Mouse (Mus musculus): ENCODE results near the gene Gm14781. TPM values are rescaled to one million over a fixed set of nuclear protein-coding genes. Genes with fewer than 3 reads are reported as not detected.
"Not testable (repeated sequence)": the region's sequence is repeated elsewhere in the genome, so short reads cannot be mapped to it uniquely, and the experiment has no call there.

Gm14781 gene
- polyA plus RNA-seq (2012; rRNA removed), result not detected in 2 replicates

DNA sequence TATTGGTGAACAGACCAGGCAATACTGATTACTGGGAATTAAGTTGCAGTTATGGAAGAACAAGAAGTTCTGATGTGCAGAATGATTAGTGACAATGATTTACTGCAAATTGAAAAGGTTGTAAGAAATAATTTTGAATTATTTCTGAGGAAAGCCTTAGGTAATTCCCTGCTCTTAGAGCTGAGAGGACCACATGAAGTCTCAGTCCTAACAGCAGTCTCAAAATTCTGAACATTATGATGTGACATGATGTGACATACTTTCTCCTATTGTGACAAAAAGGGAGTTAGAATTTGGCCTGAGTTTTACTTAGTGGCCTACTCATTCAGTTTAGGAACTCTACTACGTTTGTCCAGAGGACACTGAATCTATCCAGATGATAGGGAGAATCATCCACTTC, at the start of gene Gm14781:
Gene Gm14781 (plus strand): TSS at position 301 of the 400 bp plus-strand sequence.
- 56% methylated on average over 1 of the region's 1 CpGs for WGBS
- not testable (repeated sequence) for H3K4me1 ChIP-seq (ENCODE audit: control insufficient read depth, insufficient read depth, insufficient read length, low read length); H3K27ac ChIP-seq (ENCODE audit: insufficient read depth, low read depth, low read length); H3K4me3 ChIP-seq (ENCODE audit: low read depth, low read length); H3K36me3 ChIP-seq (ENCODE audit: control insufficient read depth, insufficient read depth, low read length); H3K27me3 ChIP-seq (ENCODE audit: control insufficient read depth, insufficient read depth, low read length)

DNA sequence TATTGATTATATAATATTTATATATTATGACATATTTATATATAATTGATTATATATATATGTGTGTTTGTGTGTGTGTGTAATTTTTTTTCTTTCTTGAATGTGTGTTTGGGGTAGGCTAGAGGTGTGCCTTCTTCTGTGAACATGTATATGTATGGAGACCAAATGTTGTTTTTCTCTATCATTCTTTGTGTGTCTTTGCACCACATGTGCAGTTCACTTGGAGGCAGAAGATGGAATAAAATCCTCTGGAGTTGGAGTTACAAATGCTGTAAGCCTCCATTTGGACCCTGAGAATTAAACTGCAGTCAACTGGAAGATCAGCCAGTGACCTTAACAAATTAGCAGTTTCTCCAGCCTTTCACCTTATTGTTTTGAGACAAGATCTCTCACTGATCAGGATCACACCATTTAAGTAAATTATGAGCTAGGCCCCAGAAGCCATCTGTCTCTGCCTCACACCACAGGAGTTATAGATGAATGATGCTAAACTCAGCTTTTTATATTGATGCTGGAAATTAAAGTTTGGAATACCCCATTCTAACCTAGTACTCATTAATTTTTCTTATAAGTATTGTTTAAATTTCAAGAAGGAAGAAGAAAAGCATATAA, 23.1 kb downstream of the Gm14781 start:
- H3K27me3 ChIP-seq (ENCODE audit: control insufficient read depth, insufficient read depth, low read length); H3K36me3 ChIP-seq (ENCODE audit: control insufficient read depth, insufficient read depth, low read length); H3K27ac ChIP-seq (ENCODE audit: insufficient read depth, low read depth, low read length); H3K4me3 ChIP-seq (ENCODE audit: low read depth, low read length); H3K4me1 ChIP-seq (ENCODE audit: control insufficient read depth, insufficient read depth, insufficient read length, low read length): not testable (repeated sequence)

Other genes with a start within 250 kb of the Gm14781 start
- gene Gm5072, start 239.7 kb upstream of the Gm14781 start, polyA plus RNA-seq (2012; rRNA removed), result not detected in 2 replicates
- not detected in 2 replicates for gene Gm8914, start 152.1 kb upstream of the Gm14781 start, polyA plus RNA-seq (2012; rRNA removed)
- not detected in 2 replicates for gene 1700084M14Rik, start 56.3 kb upstream of the Gm14781 start, polyA plus RNA-seq (2012; rRNA removed)
- gene Mageb5, start 150.8 kb downstream of the Gm14781 start, polyA plus RNA-seq (2012; rRNA removed), result not detected in 2 replicates